Mouse (Mus musculus): ENCODE data around the gene Hbs1l.

- TF ChIP-seq CTCF (IDR thresholded peaks at IDR 0.05; ENCODE audit: extremely low read depth, insufficient read length, insufficient replicate concordance, low read depth, low read length): no peak
- TF ChIP-seq POLR2A (IDR thresholded peaks at IDR 0.05; ENCODE audit: low read depth, low read length): no peak
Measured at GRCm38 (mm10) chr10:21410711-21411110, 114.9 kb downstream of the Hbs1l start.
